Mouse (Mus musculus) gastrocnemius, postnatal 25 days (tissue): ENCODE results near the gene Ube2f. TPM values are rescaled to one million over a fixed set of nuclear protein-coding genes. Genes with fewer than 3 reads are reported as not detected.

Experiments used
- DNase-seq: peaks from one replicate; pipeline ENCODE4 v3.0.0; 2022
- long read RNA-seq, 2 experiments: library from polyadenylated mRNA; stranded (forward); transcript quantifications; one replicate each; pipeline ENCODE4 v2.0.0; 2021
- total RNA-seq, 2 experiments: library from RNA; stranded (reverse); gene quantifications; 1 replicate in 1 of 2; 2 replicates in 1 of 2; pipeline ENCODE4 v1.2.3; 2021

Ube2f gene
- total RNA-seq, result 10 to 100 TPM; 58.9 to 66.0 TPM
- long read RNA-seq, experiment 1, full-length matches to known transcripts, result 87 of 102 reads
- long read RNA-seq, experiment 1, partial matches to known transcripts, result 3 of 102 reads
- long read RNA-seq, experiment 1, other reads (novel, unspliced or antisense), result 12 of 102 reads
- long read RNA-seq, experiment 2, full-length matches to known transcripts, result 77 of 88 reads
- long read RNA-seq, experiment 2, partial matches to known transcripts, result 1 of 88 reads
- long read RNA-seq, experiment 2, other reads (novel, unspliced or antisense), result 10 of 88 reads

- peak; percentile 93 for DNase-seq
Measured at GRCm38 (mm10) chr1:91249564-91250414, at the start of gene Ube2f. TSS of gene Ube2f (plus strand) at chr1:91250304.

- no peak for DNase-seq
Measured at GRCm38 (mm10) chr1:91201122-91201521, 49.0 kb upstream of the Ube2f start.

GRCm38 (mm10) chr1:91204221-91204765 lies 45.8 kb upstream of the Ube2f start:
- no peak for DNase-seq

- no peak for DNase-seq
Measured at GRCm38 (mm10) chr1:91205651-91206050, 44.5 kb upstream of the Ube2f start.

- no peak for DNase-seq
Measured at GRCm38 (mm10) chr1:91206336-91206735, 43.8 kb upstream of the Ube2f start.

- DNase-seq, result no peak
Measured at GRCm38 (mm10) chr1:91206873-91207272, 43.2 kb upstream of the Ube2f start.

- DNase-seq, result peak; percentile 49
Measured at GRCm38 (mm10) chr1:91207334-91208074, 42.6 kb upstream of the Ube2f start.

- DNase-seq, result peak; percentile 43
Measured at GRCm38 (mm10) chr1:91209343-91209742, 40.8 kb upstream of the Ube2f start.

- peak; percentile 85 for DNase-seq
Measured at GRCm38 (mm10) chr1:91209785-91210184, 40.3 kb upstream of the Ube2f start.

- no peak for DNase-seq
Measured at GRCm38 (mm10) chr1:91211099-91211498, 39.0 kb upstream of the Ube2f start.

GRCm38 (mm10) chr1:91211591-91212008 lies 38.5 kb upstream of the Ube2f start:
- no peak for DNase-seq

- DNase-seq, result no peak
Measured at GRCm38 (mm10) chr1:91215264-91215663, 34.8 kb upstream of the Ube2f start.

- DNase-seq, result no peak
Measured at GRCm38 (mm10) chr1:91215981-91216380, 34.1 kb upstream of the Ube2f start.

- DNase-seq, result no peak
Measured at GRCm38 (mm10) chr1:91216504-91217267, 33.4 kb upstream of the Ube2f start.

GRCm38 (mm10) chr1:91219641-91220321 lies 30.3 kb upstream of the Ube2f start:
- no peak for DNase-seq

- no peak for DNase-seq
Measured at GRCm38 (mm10) chr1:91220322-91220672, 29.8 kb upstream of the Ube2f start.

- no peak for DNase-seq
Measured at GRCm38 (mm10) chr1:91226562-91226961, 23.5 kb upstream of the Ube2f start.

- DNase-seq, result no peak
Measured at GRCm38 (mm10) chr1:91227381-91228054, 22.6 kb upstream of the Ube2f start.

- no peak for DNase-seq
Measured at GRCm38 (mm10) chr1:91231142-91231541, 19.0 kb upstream of the Ube2f start.

- no peak for DNase-seq
Measured at GRCm38 (mm10) chr1:91231896-91232295, 18.2 kb upstream of the Ube2f start.

GRCm38 (mm10) chr1:91235395-91235794 lies 14.7 kb upstream of the Ube2f start:
- DNase-seq, result no peak
